Comparison of ENCODE assay signal across 8 mouse cellular contexts in genomic region chr12:71015363-71016210, GRCm38 (mm10). TPM values are rescaled to one million over a fixed set of nuclear protein-coding genes. Genes with fewer than 3 reads are reported as not detected.
A peak's percentile ranks its signal among the peaks of the same experiment; 100 is the strongest.
DNase-seq lines count a peak whose midpoint lies in the region; ATAC-seq and TF ChIP-seq lines count a peak whose summit lies in the region.

TSS of gene Arid4a (plus strand) at chr12:71015990.

- TF ChIP-seq CTCF in E14TG2a.4 (conservative IDR thresholded peaks at IDR 0.05; ENCODE audit: low read length) = no peak
- TF ChIP-seq CTCF in heart, postnatal 0 days (IDR thresholded peaks at IDR 0.05; ENCODE audit: low read depth) = no peak
- TF ChIP-seq CTCF in testis, adult 2 months (IDR thresholded peaks at IDR 0.05; ENCODE audit: control insufficient read depth, insufficient read depth, insufficient replicate concordance, low read depth, low read length) = no peak

- peak; percentile 100 for DNase-seq in c-Kit-positive CD71-positive TER-119-positive erythroid progenitor cells, embryonic 14.5 days (ENCODE audit: low spot score)
- peak; percentile 100 for DNase-seq in heart, postnatal 0 days (ENCODE audit: low spot score)
- peak; percentile 95 to 98 for DNase-seq in kidney, postnatal 4 days

- peak within 1 kb of the TSS; percentile 79 for H3K4me2 ChIP-seq in forebrain, embryonic 12.5 days
- H3K4me2 ChIP-seq in heart, postnatal 0 days (ENCODE audit: low read depth, low read length) = peak within 1 kb of the TSS; percentile 83
- H3K4me2 ChIP-seq in liver, embryonic 16.5 days (ENCODE audit: low read depth, low read length) = peak within 1 kb of the TSS; percentile 81
- H3K4me2 ChIP-seq in neural tube, embryonic 13.5 days = peak within 1 kb of the TSS; percentile 89

- H3K4me3 ChIP-seq in E14TG2a.4 (replicated peaks; ENCODE audit: low read length) = peak within 1 kb of the TSS; percentile 99
- peak within 1 kb of the TSS; percentile 97 for H3K4me3 ChIP-seq in forebrain, embryonic 12.5 days (replicated peaks)
- peak within 1 kb of the TSS; percentile 90 for H3K4me3 ChIP-seq in heart, postnatal 0 days (ENCODE audit: low read depth, low read length)
- peak within 1 kb of the TSS; percentile 98 for H3K4me3 ChIP-seq in liver, embryonic 16.5 days (ENCODE audit: low read depth, low read length)
- H3K4me3 ChIP-seq in neural tube, embryonic 13.5 days = peak within 1 kb of the TSS; percentile 98
- peak within 1 kb of the TSS; percentile 99 for H3K4me3 ChIP-seq in testis, adult 2 months (ENCODE audit: control insufficient read depth, low read depth, low read length)

- H3K36me3 ChIP-seq in E14TG2a.4 (ENCODE audit: insufficient read depth, low read length) = peaks cover 48% of the 10 kb centered on the region
- peaks cover 22% of the 10 kb centered on the region for H3K36me3 ChIP-seq in forebrain, embryonic 12.5 days (replicated peaks)
- peaks cover 33% of the 10 kb centered on the region for H3K36me3 ChIP-seq in heart, postnatal 0 days (replicated peaks; ENCODE audit: control insufficient read depth, insufficient read depth, low read length)
- H3K36me3 ChIP-seq in liver, embryonic 16.5 days (ENCODE audit: control insufficient read depth, insufficient read depth) = peaks cover 12% of the 10 kb centered on the region
- peaks cover 23% of the 10 kb centered on the region for H3K36me3 ChIP-seq in neural tube, embryonic 13.5 days
- no peaks in the 10 kb centered on the region for H3K36me3 ChIP-seq in testis, adult 2 months (ENCODE audit: control insufficient read depth, insufficient read depth, low read length)

- WGBS in forebrain, embryonic 12.5 days = under 1% methylated on average over 61 of the region's 61 CpGs
- WGBS in heart, postnatal 0 days = under 1% methylated on average over 60 of the region's 61 CpGs
- WGBS in liver, embryonic 16.5 days (ENCODE audit: insufficient replicate concordance) = under 1% methylated on average over 61 of the region's 61 CpGs
- WGBS in neural tube, embryonic 13.5 days = under 1% methylated on average over 61 of the region's 61 CpGs

- peak within 1 kb of the TSS; percentile 98 for H3K27ac ChIP-seq in forebrain, embryonic 12.5 days
- peak within 1 kb of the TSS; percentile 99 for H3K27ac ChIP-seq in heart, postnatal 0 days (ENCODE audit: low read depth)
- H3K27ac ChIP-seq in liver, embryonic 16.5 days (ENCODE audit: low read length) = peak within 1 kb of the TSS; percentile 98
- peak within 1 kb of the TSS; percentile 98 for H3K27ac ChIP-seq in neural tube, embryonic 13.5 days (replicated peaks)
- H3K27ac ChIP-seq in testis, adult 2 months (ENCODE audit: control insufficient read depth, insufficient read depth, low read depth, low read length) = peak within 1 kb of the TSS; percentile 99

- peaks cover 44% of the 10 kb centered on the region for H3K4me1 ChIP-seq in E14TG2a.4 (replicated peaks; ENCODE audit: low read depth, low read length)
- H3K4me1 ChIP-seq in forebrain, embryonic 12.5 days = peaks cover 23% of the 10 kb centered on the region
- H3K4me1 ChIP-seq in heart, postnatal 0 days (ENCODE audit: control insufficient read depth, insufficient read depth) = peaks cover 23% of the 10 kb centered on the region
- H3K4me1 ChIP-seq in liver, embryonic 16.5 days (ENCODE audit: control insufficient read depth, low read depth, low read length) = peaks cover 14% of the 10 kb centered on the region
- H3K4me1 ChIP-seq in neural tube, embryonic 13.5 days (replicated peaks) = peaks cover 35% of the 10 kb centered on the region
- 0 out of 2 replicates have a peak, but pooled peaks cover 2% of the 10 kb centered on the region for H3K4me1 ChIP-seq in testis, adult 2 months (ENCODE audit: control insufficient read depth, insufficient read depth, low read length)

- no peaks in the 10 kb centered on the region for H3K9me3 ChIP-seq in E14TG2a.4 (ENCODE audit: low read length)
- no peaks in the 10 kb centered on the region for H3K9me3 ChIP-seq in forebrain, embryonic 12.5 days
- H3K9me3 ChIP-seq in heart, postnatal 0 days (replicated peaks; ENCODE audit: control insufficient read depth, low read length) = no peaks in the 10 kb centered on the region
- no peaks in the 10 kb centered on the region for H3K9me3 ChIP-seq in liver, embryonic 16.5 days (replicated peaks; ENCODE audit: control insufficient read depth, low read length)
- H3K9me3 ChIP-seq in neural tube, embryonic 13.5 days = no peaks in the 10 kb centered on the region

- peak within 1 kb of the TSS; percentile 91 for H3K9ac ChIP-seq in forebrain, embryonic 12.5 days
- H3K9ac ChIP-seq in heart, postnatal 0 days (replicated peaks; ENCODE audit: low read depth, low read length) = peak within 1 kb of the TSS; percentile 89
- H3K9ac ChIP-seq in liver, embryonic 16.5 days (ENCODE audit: low read depth, low read length) = peak within 1 kb of the TSS; percentile 98
- peak within 1 kb of the TSS; percentile 91 for H3K9ac ChIP-seq in neural tube, embryonic 13.5 days

- peak; percentile 98 for ATAC-seq in forebrain, embryonic 12.5 days (ENCODE audit: low FRiP score)
- ATAC-seq in heart, postnatal 0 days (ENCODE audit: insufficient read depth, low read depth) = peak; percentile 94
- ATAC-seq in liver, embryonic 16.5 days (ENCODE audit: low read depth) = peak; percentile 95
- ATAC-seq in neural tube, embryonic 13.5 days (ENCODE audit: low read depth) = peak; percentile 98

- peak; percentile 99 for TF ChIP-seq EP300 in heart, postnatal 0 days (IDR thresholded peaks at IDR 0.05; ENCODE audit: low read depth)

- H3K27me3 ChIP-seq in E14TG2a.4 (ENCODE audit: insufficient read depth, low read length) = no peaks in the 10 kb centered on the region
- H3K27me3 ChIP-seq in forebrain, embryonic 12.5 days = no peaks in the 10 kb centered on the region
- no peaks in the 10 kb centered on the region for H3K27me3 ChIP-seq in heart, postnatal 0 days (ENCODE audit: control insufficient read depth, insufficient read depth, low read length)
- no peaks in the 10 kb centered on the region for H3K27me3 ChIP-seq in liver, embryonic 16.5 days (ENCODE audit: control insufficient read depth, insufficient read depth, low read depth, low read length)
- H3K27me3 ChIP-seq in neural tube, embryonic 13.5 days = no peaks in the 10 kb centered on the region
- H3K27me3 ChIP-seq in testis, adult 2 months (ENCODE audit: control insufficient read depth, insufficient read depth, low read length) = no peaks in the 10 kb centered on the region

- TF ChIP-seq POLR2A in testis, adult 2 months (IDR thresholded peaks at IDR 0.05; ENCODE audit: control insufficient read depth, low read depth, low read length) = peak; percentile 89

RNA-seq across cellular contexts. Expression of gene Arid4a, which starts in this region (rescaled TPM):
- polyA plus RNA-seq in forebrain, embryonic 12.5 days (2016; fragmentation: Nextera tagmentation; extraction: Ambion mirVana) = 41.1 and 41.5 TPM in 2 replicates
- total RNA-seq in heart, postnatal 0 days (2014; rRNA removed; ENCODE audit: low replicate concordance) = 3.2 and 6.9 TPM in 2 replicates
- polyA plus RNA-seq in heart, postnatal 0 days (2015; fragmentation: Nextera tagmentation; extraction: Ambion mirVana) = 18.1 and 21.4 TPM in 2 replicates
- polyA plus RNA-seq in liver, embryonic 16.5 days (2015; fragmentation: Nextera tagmentation; extraction: Ambion mirVana) = 21.3 and 22.2 TPM in 2 replicates
- polyA plus RNA-seq in neural tube, embryonic 13.5 days (2015; fragmentation: Nextera tagmentation; extraction: Ambion mirVana) = 44.2 and 45.8 TPM in 2 replicates
- polyA plus RNA-seq in testis, adult 2 months (2012; rRNA removed) = 2.9 and 3.5 TPM in 2 replicates

Comparison
In these comparisons a context has a peak if more than half of its experiments do, and no peak if none do; other contexts are left out.
1. Peak in every context shown above with its lines: DNase-seq, ATAC-seq, H3K4me3 ChIP-seq and H3K27ac ChIP-seq.